Mouse (Mus musculus) B cell, adult 2 months (primary cell): Measurements from ENCODE around the gene Mthfr.

Experiments used
- DNase-seq, 2 experiments: peaks; one replicate each; pipeline ENCODE4 v3.0.0; 2022

Mthfr gene

DNA sequence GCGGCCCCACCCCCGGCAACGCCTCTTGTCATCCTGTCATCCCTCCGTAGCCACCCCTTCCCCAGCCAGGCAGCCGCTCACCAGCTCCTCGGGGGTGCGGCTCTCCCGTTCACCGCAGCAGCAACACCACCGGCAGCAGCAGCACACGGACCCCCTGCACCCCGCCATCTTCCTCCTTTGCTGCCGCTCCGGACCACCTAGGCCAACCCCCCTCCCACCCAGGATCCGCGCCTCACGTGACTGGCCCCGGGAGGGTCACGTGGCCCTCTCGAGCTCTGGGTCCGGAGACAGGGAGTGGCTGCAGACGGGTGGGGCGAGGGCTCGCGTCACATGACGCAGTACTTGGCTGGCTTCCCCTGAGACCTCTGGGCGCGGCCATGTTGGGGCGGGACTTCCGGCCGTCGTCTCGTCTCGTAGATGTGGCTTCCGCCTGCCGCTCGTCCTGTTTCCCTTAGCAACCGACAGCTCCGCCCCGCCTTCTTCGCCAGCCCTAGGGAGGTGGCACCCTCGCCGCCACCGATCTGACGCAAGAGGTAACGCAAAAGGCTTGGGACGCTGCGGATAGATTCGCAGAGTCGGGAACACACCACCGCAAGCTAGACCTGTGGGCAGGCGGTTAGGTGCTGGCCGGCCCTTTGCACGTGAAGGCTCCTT, at the start of gene Mthfr, which contains the start of gene Clcn6:
Gene Mthfr (plus strand): TSS at position 478 of the 654 bp plus-strand sequence.
Gene Clcn6 (minus strand): TSS at position 222 of the 654 bp plus-strand sequence.
- DNase-seq = peak; percentile 99

DNA sequence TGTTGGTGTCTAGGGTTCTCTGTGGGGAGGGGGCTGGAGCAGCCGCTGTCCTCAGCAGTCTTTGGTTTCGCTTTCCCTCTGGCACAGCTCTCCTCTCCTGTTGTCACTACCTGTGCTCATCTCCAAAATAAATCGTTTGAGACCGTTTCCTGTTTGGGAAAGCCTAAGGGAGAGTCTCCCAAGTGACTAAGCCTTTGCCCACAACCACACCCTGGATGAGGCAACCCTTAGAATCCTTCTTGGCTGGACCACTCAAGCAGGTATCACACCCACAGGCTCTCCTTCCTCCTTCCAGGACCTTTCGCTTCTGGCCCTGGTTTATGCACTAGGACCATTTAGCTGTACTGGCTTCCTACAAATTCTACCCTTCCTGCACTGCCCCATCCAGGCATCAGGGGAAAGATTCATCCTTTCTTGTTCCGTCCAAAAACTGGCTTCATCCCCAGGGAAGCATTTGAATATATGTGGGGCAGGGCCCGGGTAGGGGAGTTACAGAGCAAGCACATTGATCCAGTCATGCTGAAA, 45.2 kb upstream of the Mthfr start:
- no peak for DNase-seq

DNA sequence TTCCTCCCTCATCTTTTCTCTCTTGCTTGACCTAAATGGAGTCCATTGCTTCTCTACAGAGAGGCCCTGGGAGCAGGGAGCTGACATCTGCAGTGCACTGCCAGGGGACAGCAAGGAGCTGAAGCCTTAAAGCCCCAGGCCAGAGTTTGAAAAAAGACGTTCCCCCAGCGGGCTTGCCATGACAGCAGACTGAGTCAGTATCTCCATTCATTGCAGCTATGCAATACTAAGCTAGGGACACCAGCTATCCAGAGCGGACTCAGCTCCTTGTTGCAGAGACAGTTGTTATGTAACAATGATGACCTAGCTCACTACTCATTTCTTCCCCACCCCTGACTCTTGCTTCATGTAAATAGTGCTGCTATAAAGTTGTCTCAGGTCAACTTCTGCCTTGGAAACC, 43.6 kb upstream of the Mthfr start:
- no peak for DNase-seq

- no peak for DNase-seq
Measured at GRCm38 (mm10) chr4:148000202-148000772, 38.6 kb upstream of the Mthfr start, which contains the start of gene Nppa. TSS of gene Nppa (plus strand) at chr4:148000722.

DNA sequence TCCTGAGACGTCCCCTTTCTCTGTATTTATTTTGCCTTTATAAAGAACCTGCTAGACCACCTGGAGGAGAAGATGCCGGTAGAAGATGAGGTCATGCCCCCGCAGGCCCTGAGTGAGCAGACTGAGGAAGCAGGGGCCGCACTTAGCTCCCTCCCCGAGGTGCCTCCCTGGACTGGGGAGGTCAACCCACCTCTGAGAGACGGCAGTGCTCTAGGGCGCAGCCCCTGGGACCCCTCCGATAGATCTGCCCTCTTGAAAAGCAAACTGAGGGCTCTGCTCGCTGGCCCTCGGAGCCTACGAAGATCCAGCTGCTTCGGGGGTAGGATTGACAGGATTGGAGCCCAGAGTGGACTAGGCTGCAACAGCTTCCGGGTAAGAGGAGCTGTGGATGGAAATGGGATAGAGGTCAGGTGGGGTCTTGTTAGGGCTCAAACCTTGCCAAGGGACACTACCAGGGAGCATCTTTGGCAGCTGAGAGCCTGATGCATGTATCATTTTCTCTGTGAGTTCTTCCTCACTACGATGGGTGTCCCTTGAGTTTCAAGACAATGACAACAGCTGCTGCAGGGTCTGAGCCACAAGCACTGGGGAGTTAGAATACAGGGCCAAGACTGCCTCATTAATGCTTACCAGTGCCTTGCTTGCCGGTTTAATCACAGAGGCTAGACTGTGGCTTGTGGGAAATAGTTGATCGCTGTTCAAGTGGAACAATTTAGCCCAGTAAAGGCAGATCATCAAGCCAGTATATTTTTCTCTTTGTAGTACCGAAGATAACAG, 37.7 kb upstream of the Mthfr start:
- DNase-seq = no peak

DNA sequence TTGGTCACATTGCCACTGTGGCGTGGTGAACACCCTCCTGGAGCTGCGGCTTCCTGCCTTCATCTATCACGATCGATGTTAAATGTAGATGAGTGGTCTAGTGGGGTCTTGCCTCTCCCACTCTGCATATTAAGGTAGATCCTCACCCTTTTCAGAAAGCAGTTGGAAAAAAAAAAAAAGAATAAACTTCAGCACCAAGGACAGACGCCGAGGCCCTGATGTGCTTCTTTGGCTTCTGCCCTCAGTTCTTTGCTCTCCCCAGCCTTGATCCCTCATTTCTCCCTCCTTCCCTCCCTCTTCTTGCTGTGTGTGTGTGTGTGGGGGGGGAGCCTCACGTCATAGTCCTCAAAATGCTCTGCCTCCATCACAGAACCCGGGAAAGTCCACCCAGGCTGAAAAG, 37.0 kb upstream of the Mthfr start:
- no peak for DNase-seq

DNA sequence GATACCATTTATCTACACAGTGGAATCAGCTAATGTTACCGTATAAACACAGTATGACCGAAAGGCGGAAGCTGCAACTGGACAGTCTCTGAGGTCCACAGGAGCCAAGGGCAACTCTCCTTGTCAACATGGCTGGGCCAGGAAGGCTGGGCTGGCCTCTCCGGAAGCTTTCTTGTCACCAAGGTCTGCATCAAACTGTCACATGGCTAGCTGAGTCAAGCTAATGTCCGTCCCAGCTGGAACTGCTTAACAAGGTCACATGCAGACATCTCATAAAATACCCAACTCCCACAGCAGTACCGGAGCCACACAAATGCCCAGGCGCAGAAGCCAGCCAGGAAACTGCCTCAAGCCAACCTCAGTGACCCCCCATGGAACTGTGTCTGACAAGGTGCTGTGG, 34.5 kb upstream of the Mthfr start:
- no peak for DNase-seq

DNA sequence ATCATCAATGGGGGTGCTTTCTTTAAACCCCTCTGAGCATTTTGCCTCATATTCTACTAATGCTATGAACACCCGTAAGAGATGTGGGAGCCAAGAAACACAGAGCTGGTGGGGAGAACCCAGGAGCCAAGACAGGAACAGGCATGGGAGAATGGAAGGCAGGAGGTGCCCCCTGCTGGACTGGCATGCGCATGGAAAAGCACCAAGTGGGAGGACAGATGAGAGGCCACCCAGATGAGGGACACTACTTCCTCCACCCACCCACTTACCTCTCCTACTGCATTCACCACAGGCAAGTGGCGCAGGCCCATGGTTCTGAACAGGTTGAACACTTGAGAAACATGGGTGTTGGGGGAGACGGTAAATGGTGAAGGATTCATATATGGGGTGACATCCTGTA, 30.5 kb upstream of the Mthfr start:
- DNase-seq = peak; percentile 8 to 15

- no peak for DNase-seq
Measured at GRCm38 (mm10) chr4:148009641-148010040, 29.2 kb upstream of the Mthfr start.

- DNase-seq = no peak
Measured at GRCm38 (mm10) chr4:148011332-148011731, 27.5 kb upstream of the Mthfr start.

DNA sequence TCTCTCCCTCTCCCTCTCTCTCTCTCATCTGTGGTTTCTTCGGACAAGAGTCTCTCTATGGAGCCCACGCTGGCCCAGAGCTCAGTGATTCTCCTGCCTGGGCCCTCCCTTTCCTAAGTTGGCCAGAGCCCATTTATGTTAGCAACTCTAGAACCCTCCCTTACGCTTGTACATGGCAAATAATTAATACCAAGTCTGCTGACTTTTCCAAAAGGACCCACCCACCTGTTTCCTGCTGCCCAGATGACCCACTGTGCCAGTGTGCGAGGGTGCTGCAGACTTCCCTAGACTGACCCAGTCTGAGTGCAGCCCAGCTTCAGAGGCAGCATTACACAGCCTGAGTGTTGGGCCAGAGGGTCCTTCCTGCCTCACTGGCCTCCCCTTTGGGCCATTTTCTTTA, 26.7 kb upstream of the Mthfr start:
- DNase-seq = no peak

- DNase-seq = peak in 1 of 2 experiments; percentile 14
Measured at GRCm38 (mm10) chr4:148015418-148015817, 23.5 kb upstream of the Mthfr start.

DNA sequence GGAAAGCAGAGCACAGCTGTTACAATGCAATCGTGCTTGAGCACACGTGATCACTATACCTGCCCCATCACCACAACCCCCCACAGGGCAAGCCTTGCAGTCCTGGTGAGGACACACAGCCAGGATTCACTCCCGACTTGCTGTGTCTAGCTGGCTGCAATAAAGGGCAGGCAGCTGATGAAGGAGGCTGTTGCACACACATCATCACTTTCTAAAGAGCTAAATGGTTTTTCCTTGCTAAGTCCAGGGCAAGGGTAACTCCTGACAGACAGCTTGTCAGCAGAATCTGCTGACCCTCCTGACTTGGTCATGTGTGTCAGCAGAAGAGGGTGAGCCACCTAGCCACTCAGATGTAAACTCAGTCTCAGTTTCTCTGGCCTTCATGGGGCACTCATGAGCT, 21.9 kb upstream of the Mthfr start:
- DNase-seq = no peak

DNA sequence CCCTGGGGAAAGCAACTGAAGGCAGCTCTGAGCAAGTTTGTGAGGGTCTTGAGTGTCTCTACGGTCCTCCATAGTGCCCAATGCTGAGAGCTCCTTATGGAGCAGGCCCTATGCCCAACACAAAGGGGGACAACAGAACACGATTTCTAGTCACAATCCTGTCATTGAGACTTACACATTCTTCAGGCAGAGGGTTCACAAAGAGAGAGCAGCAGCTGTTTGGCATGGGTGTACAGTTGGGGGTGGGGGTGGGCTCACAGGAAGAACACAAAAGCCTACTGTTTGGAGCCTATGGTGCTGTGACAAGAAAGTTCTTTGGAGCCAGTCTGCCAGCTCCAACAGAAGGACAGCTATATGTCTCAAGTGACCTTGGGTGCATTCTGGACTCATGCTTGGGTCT, 20.5 kb upstream of the Mthfr start:
- DNase-seq = no peak

DNA sequence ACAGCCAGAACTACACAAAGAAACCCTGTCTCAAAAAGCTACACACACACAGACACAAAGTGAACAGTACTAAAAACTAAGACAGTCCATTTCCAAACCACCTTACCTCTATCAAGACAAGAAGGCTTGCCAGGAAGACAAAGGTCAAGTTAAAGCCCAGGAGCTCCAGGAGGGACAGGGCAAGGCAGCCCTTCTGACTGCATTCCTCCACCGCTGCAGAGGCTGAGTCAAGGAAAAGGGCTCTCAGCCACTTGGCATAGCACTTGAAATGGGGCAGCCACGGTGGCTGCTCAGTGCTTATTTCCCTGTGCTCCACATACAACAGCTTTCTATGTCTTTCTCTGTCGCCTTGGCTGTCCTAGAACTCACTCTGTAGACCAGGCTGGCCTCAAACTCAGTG, 14.9 kb upstream of the Mthfr start:
- DNase-seq = no peak

GRCm38 (mm10) chr4:148029297-148029696, 9.6 kb upstream of the Mthfr start:
- no peak for DNase-seq

GRCm38 (mm10) chr4:148030506-148030905, 8.4 kb upstream of the Mthfr start:
- no peak for DNase-seq

DNA sequence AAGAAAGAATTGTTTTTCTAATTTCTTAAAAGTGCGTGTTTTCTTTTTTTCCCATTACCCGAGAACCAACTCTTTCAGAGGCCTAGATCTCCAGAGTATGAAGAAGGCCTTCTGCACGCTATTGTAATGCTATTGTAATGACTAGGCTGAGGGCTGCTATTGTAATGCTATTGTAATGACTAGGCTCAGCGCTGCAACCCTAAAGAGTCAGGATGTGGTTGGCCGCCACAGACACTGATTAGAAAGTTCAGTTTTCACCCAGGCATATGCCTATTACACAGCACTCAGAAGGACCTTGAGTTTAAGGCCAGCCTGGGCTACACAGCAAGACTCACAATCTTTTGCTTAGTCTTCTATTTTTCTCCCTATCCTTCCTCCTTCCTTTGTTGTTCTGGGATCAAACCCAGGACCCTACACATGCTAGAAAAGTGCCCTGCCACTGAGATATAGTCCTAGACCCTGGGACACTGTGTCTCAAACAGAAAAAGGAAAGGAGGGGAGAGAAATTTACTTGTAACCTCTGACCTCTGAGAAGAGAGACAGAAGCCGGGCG, 4.9 kb upstream of the Mthfr start:
- no peak for DNase-seq

- DNase-seq = no peak
Measured at GRCm38 (mm10) chr4:148035440-148035839, 3.4 kb upstream of the Mthfr start.

DNA sequence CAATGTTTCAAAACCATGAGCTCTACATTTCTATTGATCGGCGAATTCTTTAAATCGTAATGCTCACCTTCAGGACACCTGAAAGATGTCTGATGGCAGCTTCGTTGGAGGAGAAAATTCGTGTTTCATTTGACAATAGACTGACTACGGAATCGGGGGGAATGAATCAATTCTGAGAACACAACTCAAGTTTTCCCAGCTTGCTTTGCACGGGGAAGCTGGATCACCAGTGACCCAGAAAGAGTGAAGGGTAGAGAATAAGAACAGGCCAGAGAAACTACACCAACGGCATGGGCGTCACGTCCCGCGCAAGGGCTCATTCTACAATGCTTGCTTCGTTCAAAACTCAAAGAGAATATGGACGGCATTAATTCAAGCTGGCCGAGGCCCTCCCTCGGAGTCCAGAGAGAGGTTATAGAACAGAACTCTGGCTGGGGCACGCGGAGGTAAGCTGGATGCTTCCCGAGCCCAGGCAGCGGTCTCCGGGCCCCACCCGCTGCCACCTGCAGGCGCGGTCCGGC, 738 bp upstream of the Mthfr start:
- DNase-seq = no peak

DNA sequence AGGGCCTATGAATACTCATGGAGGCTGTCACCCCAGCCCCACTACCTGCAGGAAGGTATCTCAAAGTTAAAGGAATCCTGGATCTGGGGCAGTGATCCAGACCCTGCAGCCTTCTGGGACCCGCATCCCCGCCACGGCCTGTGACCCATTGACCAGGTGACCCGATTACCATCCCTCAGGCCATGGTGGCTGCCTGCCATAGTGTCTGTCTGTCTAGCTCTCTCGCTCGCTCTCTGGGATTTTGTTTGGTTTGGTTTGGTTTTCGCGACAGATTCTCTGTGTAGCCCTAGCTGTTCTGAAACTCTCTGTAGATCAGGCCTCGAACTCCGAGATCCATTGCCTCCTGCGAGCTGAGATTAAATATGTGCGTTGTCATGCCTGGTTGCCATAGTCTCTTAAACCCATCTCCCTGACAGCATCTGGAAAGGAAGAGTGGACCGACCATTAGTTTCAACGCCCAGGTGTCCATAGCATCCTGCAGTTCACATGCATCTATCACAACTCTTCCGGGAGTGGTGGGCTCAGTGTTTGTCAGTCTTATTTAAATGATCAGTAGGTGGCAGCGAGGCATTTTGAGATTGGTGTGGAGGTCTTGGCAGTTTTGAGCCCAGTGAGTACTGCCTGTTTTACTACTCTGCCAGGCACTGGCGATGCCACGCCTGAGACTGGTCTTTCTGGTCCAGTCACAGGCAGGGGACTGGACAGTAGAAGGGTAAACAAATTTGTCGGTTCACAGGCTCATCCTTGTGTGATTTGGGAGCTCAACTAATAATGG, 564 bp downstream of the Mthfr start:
- DNase-seq = peak; percentile 6 to 7
